Mouse (Mus musculus): ENCODE results near the gene Defb48.

The Defb48 gene

DNA sequence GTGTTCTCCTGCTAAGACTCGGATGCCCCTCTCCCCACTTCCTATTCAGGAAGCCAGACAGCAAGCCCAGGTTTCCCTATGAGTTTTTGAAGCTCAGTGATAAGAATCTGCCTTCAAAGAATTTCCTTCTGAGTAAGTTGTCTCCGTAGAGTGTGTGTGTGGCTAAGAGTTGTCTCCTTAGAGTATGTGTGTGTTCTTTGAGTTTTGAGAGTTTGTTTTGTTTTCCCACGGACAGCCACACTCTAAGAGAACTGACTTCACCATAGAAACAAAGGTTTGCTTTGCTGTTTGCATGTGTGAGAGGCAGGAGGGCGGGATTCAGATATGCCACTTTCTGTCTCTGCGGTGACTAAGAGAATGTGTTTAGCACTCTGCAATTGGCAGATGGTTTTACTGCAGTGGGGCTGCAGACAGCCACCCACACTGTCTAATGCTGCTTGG is 56.2 kb downstream of the Defb48 start:
- no peak for DNase-seq (ENCODE audit: low spot score)

All from ovary, adult 18-20 months (tissue).